Mouse (Mus musculus) lung, embryonic 16.5 days (tissue): Measurements from ENCODE around the gene Timm17b. TPM values are rescaled to one million over a fixed set of nuclear protein-coding genes. Genes with fewer than 3 reads are reported as not detected.
"Not testable (repeated sequence)": the region's sequence is repeated elsewhere in the genome, so short reads cannot be mapped to it uniquely, and the experiment has no call there.

ENCODE experiments used
- ATAC-seq: fragments of 200-750 bp; cut with Nextera tagmentation; 2 replicates; pipeline ENCODE4 v1.8.0; 2017; ENCODE audit warnings: low read depth, mild to moderate bottlenecking, moderate library complexity
- H3K27ac ChIP-seq: fragments of 300-500 bp; sonication (generic); 2 replicates; pipeline ENCODE4 v1.5.1; 2014; ENCODE audit warnings: mild to moderate bottlenecking, control low read depth, low read length
- H3K27me3 ChIP-seq: fragments of 300-500 bp; sonication (generic); 2 replicates; pipeline ENCODE4 v1.6.1; 2014; ENCODE audit warnings: low read depth, low read length, mixed read lengths; ENCODE audit not compliant: control insufficient read depth, insufficient read depth
- H3K36me3 ChIP-seq: fragments of 300-500 bp; sonication (generic); 2 replicates; pipeline ENCODE4 v1.6.1; 2014; ENCODE audit warnings: low read length; ENCODE audit not compliant: control insufficient read depth, insufficient read depth
- H3K4me1 ChIP-seq: fragments of 300-500 bp; sonication (generic); replicated peaks from 2 replicates; pipeline ENCODE4 v1.6.1; 2014; ENCODE audit warnings: low read length, mixed read lengths; ENCODE audit not compliant: control insufficient read depth, insufficient read depth
- H3K4me2 ChIP-seq: fragments of 300-500 bp; sonication (generic); 2 replicates; pipeline ENCODE4 v1.6.1; 2014; ENCODE audit warnings: low read depth, low read length, control low read depth
- H3K4me3 ChIP-seq: fragments of 300-500 bp; sonication (generic); 2 replicates; pipeline ENCODE4 v1.5.1; 2014; ENCODE audit warnings: mild to moderate bottlenecking, low read length, control low read depth
- H3K9ac ChIP-seq: fragments of 300-500 bp; sonication (generic); 2 replicates; pipeline ENCODE4 v1.6.1; 2014; ENCODE audit warnings: low read length, control low read depth
- H3K9me3 ChIP-seq: fragments of 300-500 bp; sonication (generic); 2 replicates; pipeline ENCODE4 v1.6.1; 2016; ENCODE audit warnings: low read length; ENCODE audit not compliant: control insufficient read depth
- WGBS: fragments of 180-500 bp; shearing (Covaris S2); extraction: QIAGEN DNeasy Blood & Tissue Kit; methylation state at CpG from one replicate; pipeline ENCODE4 v1.1.7; 2014; 5-methylcytosine and 5-hydroxymethylcytosine counted together
- polyA plus RNA-seq: library from polyadenylated mRNA; unstranded; fragments of >200 nt; fragmentation: Nextera tagmentation; extraction: Ambion mirVana; gene quantifications from 2 replicates; pipeline ENCODE4 v1.2.1, GENCODE M21; 2015

Gene Timm17b
- polyA plus RNA-seq, 1 experiment from 2014 or later: 157 TPM

DNA sequence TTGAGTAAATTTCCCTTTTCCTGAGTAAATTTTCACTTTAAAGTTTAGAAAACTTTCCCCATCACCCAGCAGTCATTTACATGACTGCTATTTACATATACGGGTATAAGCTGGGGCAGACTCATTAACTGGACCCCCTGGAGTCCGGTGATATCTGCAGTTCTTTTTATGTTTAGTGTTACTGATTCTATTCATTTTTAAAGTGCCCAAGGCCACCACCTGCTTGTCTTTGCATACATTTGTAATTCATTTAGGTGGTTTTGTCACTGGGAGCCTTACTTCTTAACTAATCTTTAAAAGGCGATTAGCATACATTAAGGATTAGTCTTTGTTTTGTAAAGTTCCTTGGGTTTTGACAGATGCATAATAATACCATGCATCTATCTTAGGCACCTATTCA, 29.3 kb upstream of the Timm17b start:
- no peaks in the 10 kb centered on the region for H3K27me3 ChIP-seq
- H3K4me3 ChIP-seq: no peak overlapping the region
- ATAC-seq: no peak
- WGBS: 57% methylated on average over 3 of the region's 3 CpGs
- H3K4me1 ChIP-seq: no peaks in the 10 kb centered on the region
- H3K27ac ChIP-seq: no peak overlapping the region
- no peaks in the 10 kb centered on the region for H3K9me3 ChIP-seq
- H3K9ac ChIP-seq: no peak overlapping the region
- 0 out of 2 replicates have a peak, but pooled peaks cover 4% of the 10 kb centered on the region for H3K36me3 ChIP-seq
- H3K4me2 ChIP-seq: no peak overlapping the region

DNA sequence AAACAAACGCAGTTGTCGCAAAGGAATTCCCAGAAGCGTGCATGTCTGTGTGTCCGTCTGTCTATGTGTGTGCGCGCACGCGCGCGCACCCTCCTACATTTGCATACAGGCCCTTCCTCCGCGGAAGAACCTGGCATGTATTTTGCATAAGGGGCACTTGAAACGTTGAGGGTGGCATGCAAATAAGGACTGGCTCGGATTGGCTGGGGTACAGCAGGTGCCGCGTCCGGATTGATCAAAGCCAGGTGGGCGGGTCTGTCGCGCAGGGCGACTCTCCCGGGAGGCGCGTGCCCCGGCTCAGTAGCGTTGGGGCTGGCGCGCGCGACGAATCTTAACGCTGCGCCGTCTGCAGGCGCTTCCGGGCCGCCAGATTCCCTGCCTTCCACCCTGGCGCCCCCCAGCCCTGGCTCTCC, 21.1 kb upstream of the Timm17b start, which contains the start of gene Pim2:
Gene Pim2 (plus strand): TSS at position 256 of the 413 bp plus-strand sequence.
- Histone ChIP-seq H3K4me2 (peak within 1 kb of the TSS; percentile 83), H3K27ac (no peak within 1 kb of the TSS), H3K4me1 (no peaks in the 10 kb centered on the region), H3K36me3 (no peaks in the 10 kb centered on the region), H3K9ac (peak within 1 kb of the TSS; percentile 66), H3K27me3 (no peaks in the 10 kb centered on the region), H3K4me3 (peak within 1 kb of the TSS; percentile 55), H3K9me3 (no peaks in the 10 kb centered on the region)
- 12% methylated on average over 31 of the region's 38 CpGs for WGBS
- ATAC-seq: peak; percentile 89

DNA sequence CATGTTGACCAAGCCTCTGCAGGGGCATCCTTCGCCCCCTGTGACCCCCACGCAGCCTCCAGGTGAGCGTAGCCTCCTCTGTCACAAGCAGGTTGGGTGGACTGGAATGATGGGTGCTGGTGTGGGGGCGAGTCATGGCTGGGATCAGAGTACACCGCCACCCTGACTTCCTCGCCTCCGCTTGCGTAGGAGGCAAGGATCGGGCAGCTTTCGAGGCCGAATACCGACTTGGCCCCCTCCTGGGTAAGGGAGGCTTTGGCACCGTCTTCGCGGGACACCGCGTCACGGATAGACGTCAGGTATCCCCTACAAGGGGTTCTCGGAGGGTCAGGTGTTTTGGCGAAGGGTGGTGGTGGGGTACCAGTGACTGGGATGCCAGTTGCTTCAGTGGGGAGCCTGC, 20.7 kb upstream of the Timm17b start:
- 6% methylated on average over 21 of the region's 21 CpGs for WGBS
- no peaks in the 10 kb centered on the region for H3K27me3 ChIP-seq
- no peaks in the 10 kb centered on the region for H3K36me3 ChIP-seq
- H3K4me3 ChIP-seq: peak overlapping the region; percentile 55
- peak overlapping the region; percentile 83 for H3K4me2 ChIP-seq
- no peak overlapping the region for H3K27ac ChIP-seq
- ATAC-seq: peak; percentile 24
- H3K9me3 ChIP-seq: no peaks in the 10 kb centered on the region
- H3K4me1 ChIP-seq: no peaks in the 10 kb centered on the region
- H3K9ac ChIP-seq: peak overlapping the region; percentile 66

DNA sequence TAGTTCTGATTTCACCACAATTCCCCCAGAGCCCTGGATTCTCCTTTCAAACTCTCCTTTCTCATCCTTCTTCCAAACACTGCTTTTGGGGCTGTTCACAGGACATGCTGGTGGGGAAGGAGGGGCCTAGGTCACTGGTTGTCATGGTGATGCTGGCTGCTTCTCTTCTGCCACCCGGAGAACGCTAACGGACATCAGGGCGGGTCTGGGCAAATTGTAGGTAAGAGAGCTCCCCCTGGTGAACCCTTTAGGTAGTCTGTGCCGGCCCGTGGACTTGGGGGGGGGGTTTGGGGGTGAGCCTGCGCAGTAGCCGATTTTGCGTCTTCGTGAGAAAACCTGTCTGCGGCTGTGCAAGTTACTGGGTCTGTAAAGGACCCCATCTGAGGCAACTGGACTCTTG, 19.3 kb upstream of the Timm17b start:
- Histone ChIP-seq H3K36me3 (no peaks in the 10 kb centered on the region), H3K4me1 (no peaks in the 10 kb centered on the region), H3K4me2 (peak overlapping the region; percentile 39), H3K27me3 (no peaks in the 10 kb centered on the region), H3K9ac (no peak overlapping the region), H3K27ac (no peak overlapping the region), H3K4me3 (no peak overlapping the region), H3K9me3 (no peaks in the 10 kb centered on the region)
- ATAC-seq: peak; percentile 23; the same call in 1 of the 2 replicates
- WGBS: 15% methylated on average over 11 of the region's 11 CpGs

DNA sequence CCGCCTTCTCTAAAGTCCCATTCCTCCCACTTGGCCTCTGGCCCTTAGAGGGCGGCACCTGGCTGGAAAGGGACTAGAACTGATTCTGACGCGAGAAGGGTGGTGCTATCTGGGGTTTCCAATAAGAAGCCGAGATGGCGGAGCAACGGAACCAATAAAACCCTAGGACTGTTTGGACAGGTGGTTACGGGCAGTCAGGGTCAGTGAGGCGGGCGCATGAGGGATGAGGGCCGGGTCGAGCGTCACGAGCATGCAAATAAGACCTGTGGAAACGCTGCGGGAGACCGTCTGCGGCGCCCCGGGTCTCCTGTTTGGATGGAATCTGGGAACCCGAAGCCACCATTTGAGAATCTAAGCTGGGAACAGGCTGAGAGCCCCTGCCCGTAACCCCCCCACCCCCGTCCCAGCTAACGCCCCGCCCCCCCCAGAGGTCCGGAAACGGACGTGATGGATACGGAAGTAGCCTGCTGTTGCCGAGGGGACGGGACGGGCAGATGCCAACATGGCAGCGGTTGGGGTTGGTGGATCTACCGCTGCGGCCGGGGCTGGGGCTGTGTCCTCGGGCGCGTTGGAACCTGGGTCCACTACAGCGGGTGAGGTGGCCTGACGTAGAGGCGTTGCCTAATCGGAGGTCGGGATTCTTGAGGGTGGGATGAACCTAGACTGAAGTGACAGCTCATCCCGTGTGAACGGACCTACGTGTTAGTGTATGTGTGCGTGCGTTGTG, 15.2 kb upstream of the Timm17b start, which contains the start of gene Slc35a2:
Gene Slc35a2 (plus strand): TSS at position 188 of the 727 bp plus-strand sequence.
- peak; percentile 95 for ATAC-seq
- Histone ChIP-seq H3K27me3 (no peaks in the 10 kb centered on the region), H3K4me1 (no peaks in the 10 kb centered on the region), H3K27ac (peak within 1 kb of the TSS; percentile 76), H3K4me2 (peak within 1 kb of the TSS; percentile 44), H3K36me3 (no peaks in the 10 kb centered on the region; the same call in 1 of the 2 replicates), H3K4me3 (peak within 1 kb of the TSS; percentile 68), H3K9ac (peak within 1 kb of the TSS; percentile 55), H3K9me3 (no peaks in the 10 kb centered on the region)
- 17% methylated on average over 47 of the region's 49 CpGs for WGBS

DNA sequence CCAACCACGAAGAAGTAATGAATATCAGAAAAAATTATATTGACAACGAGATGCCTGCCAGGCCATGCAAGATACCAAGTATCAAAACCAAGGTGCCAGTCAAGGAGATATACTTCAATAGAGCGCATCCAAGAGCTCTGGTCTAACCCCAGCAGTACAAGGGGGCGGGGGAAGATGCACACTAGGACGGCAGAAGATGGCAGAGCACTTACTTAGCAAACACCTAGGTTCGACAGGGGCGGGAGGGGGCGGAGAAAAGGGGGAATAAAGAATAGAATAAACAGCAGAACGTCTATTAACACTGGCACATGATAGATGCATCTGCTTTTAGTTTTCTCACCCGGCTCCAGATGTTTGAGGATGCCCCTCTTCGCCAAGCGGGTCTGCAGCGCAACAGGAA, 946 bp upstream of the Timm17b start:
- Histone ChIP-seq H3K4me3 (peak overlapping the region; percentile 68), H3K9ac (peak overlapping the region; percentile 48), H3K4me2 (peak overlapping the region; percentile 64), H3K36me3 (0 out of 2 replicates have a peak, but pooled peaks cover 4% of the 10 kb centered on the region), H3K9me3 (no peaks in the 10 kb centered on the region), H3K27me3 (no peaks in the 10 kb centered on the region), H3K4me1 (peaks cover 7% of the 10 kb centered on the region; the same call in 1 of the 2 replicates), H3K27ac (0 out of 2 replicates have a peak overlapping the region, but pooled peaks have one; percentile 17)
- 28% methylated on average over 13 of the region's 13 CpGs for WGBS
- no peak for ATAC-seq

DNA sequence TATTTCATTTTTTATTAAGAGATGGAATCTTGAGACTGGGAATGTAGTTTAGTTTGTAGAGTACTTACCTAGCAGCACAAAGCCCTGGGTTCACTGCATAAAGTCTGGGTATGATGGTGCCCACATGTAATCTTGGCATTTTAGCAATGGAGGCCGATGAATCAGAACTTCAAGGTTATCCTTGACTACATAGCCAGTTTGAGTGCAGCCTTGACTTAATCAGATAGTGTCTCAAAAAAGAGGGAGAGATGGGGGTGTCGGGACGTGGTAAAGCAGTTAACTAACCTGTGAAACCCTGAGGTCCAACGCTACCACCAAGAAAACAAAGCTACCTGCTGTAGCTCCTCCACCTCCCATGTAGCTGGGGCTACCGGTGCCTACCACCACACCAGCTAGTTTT, 5.3 kb downstream of the Timm17b start:
- Histone ChIP-seq H3K27me3 (no peaks in the 10 kb centered on the region), H3K9me3 (no peaks in the 10 kb centered on the region), H3K4me1 (0 out of 2 replicates have a peak, but pooled peaks cover 2% of the 10 kb centered on the region), H3K9ac (no peak overlapping the region), H3K36me3 (peaks cover 6% of the 10 kb centered on the region; the same call in 1 of the 2 replicates), H3K4me2 (no peak overlapping the region), H3K4me3 (no peak overlapping the region), H3K27ac (no peak overlapping the region)
- 96% methylated on average over 5 of the region's 5 CpGs for WGBS
- no peak for ATAC-seq

DNA sequence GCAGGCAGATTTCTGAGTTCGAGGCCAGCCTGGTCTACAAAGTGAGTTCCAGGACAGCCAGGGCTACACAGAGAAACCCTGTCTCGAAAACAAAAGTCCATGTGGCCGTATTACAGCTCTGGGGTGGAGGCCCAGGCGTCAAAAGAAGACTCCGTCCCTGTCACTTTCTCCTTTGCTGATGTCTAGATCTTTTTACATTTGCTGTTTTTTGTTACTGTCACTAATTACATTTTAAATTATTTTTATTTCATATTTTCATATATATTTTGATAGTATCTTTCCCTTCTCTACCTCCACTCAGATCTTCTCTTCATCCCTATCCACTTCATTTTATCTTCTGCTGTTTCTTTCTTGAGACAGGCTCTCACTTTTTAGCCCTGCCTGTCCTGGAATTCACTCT, 8.6 kb downstream of the Timm17b start, which contains the start of gene Gm10491:
Gene Gm10491 (minus strand): TSS at position 101 of the 400 bp plus-strand sequence.
- Histone ChIP-seq H3K36me3 (peaks cover 6% of the 10 kb centered on the region; the same call in 1 of the 2 replicates), H3K4me3 (no peak within 1 kb of the TSS), H3K27me3 (no peaks in the 10 kb centered on the region), H3K4me1 (no peaks in the 10 kb centered on the region), H3K4me2 (no peak within 1 kb of the TSS), H3K9ac (no peak within 1 kb of the TSS), H3K9me3 (no peaks in the 10 kb centered on the region), H3K27ac (no peak within 1 kb of the TSS)
- WGBS: 85% methylated on average over 5 of the region's 5 CpGs
- no peak for ATAC-seq

DNA sequence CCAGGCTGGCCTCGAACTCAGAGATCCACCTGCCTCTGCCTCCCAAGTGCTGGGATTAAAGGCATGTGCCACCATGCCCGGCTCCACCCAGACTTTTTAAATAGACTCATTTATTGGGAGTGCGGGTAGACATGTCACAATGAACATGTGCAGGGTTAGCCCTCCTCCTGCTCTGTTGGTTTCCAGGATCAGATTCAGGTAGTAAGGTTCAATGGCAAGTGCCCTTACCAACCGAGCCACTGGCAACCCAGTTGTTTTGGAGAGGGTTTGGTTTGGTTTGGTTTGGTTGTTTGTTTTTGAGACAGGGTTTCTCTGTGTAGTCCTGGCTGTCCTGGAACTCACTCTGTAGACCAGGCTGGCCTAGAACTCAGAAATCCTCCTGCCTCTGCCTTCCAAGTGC, 10.1 kb downstream of the Timm17b start, which contains the start of gene Gm10490:
Gene Gm10490 (plus strand): TSS at position 301 of the 400 bp plus-strand sequence.
- not testable (repeated sequence) for H3K36me3 ChIP-seq, H3K9ac ChIP-seq, H3K4me3 ChIP-seq, ATAC-seq, H3K4me2 ChIP-seq, H3K27ac ChIP-seq, H3K27me3 ChIP-seq, H3K9me3 ChIP-seq, H3K4me1 ChIP-seq
- 94% methylated on average over 4 of the region's 4 CpGs for WGBS
